Mouse (Mus musculus): ENCODE data around the gene Ncapg. TPM values are rescaled to one million over a fixed set of nuclear protein-coding genes. Genes with fewer than 3 reads are reported as not detected.
A peak's percentile ranks its signal among the peaks of the same experiment; 100 is the strongest.

The Ncapg gene
- total RNA-seq, 1 experiment from 2014 or later = 1.5 TPM

GRCm38 (mm10) chr5:45686223-45686622 is 16.5 kb downstream of the Ncapg start:
- no peak for ATAC-seq (ENCODE audit: extremely low read depth, insufficient number of reproducible peaks, low FRiP score, poor library complexity, severe bottlenecking)

GRCm38 (mm10) chr5:45689152-45689551 is 19.4 kb downstream of the Ncapg start:
- no peak for ATAC-seq (ENCODE audit: extremely low read depth, insufficient number of reproducible peaks, low FRiP score, poor library complexity, severe bottlenecking)

GRCm38 (mm10) chr5:45690802-45691201 is 21.1 kb downstream of the Ncapg start:
- ATAC-seq (ENCODE audit: extremely low read depth, insufficient number of reproducible peaks, low FRiP score, poor library complexity, severe bottlenecking) = no peak

GRCm38 (mm10) chr5:45691678-45692077 is 22.0 kb downstream of the Ncapg start:
- no peak for ATAC-seq (ENCODE audit: extremely low read depth, insufficient number of reproducible peaks, low FRiP score, poor library complexity, severe bottlenecking)

- ATAC-seq (ENCODE audit: extremely low read depth, insufficient number of reproducible peaks, low FRiP score, poor library complexity, severe bottlenecking) = no peak
Observed at GRCm38 (mm10) chr5:45706811-45707210, 37.1 kb downstream of the Ncapg start.

GRCm38 (mm10) chr5:45709653-45710052 is 39.9 kb downstream of the Ncapg start:
- ATAC-seq (ENCODE audit: extremely low read depth, insufficient number of reproducible peaks, low FRiP score, poor library complexity, severe bottlenecking) = no peak

GRCm38 (mm10) chr5:45718848-45719488 is 49.2 kb downstream of the Ncapg start:
- peak; percentile 70; the same call in 1 of the 2 replicates for ATAC-seq (ENCODE audit: extremely low read depth, insufficient number of reproducible peaks, low FRiP score, poor library complexity, severe bottlenecking)

- ATAC-seq (ENCODE audit: extremely low read depth, insufficient number of reproducible peaks, low FRiP score, poor library complexity, severe bottlenecking) = no peak
Observed at GRCm38 (mm10) chr5:45733751-45734150, 64.0 kb downstream of the Ncapg start.

- ATAC-seq (ENCODE audit: extremely low read depth, insufficient number of reproducible peaks, low FRiP score, poor library complexity, severe bottlenecking) = no peak
Observed at GRCm38 (mm10) chr5:45737911-45738310, 68.2 kb downstream of the Ncapg start.

Other genes starting within 250 kb of the Ncapg start
- 6.2 and 10.9 TPM in 2 replicates for gene Qdpr, start 219.7 kb upstream of the Ncapg start, total RNA-seq (2017)
- gene Clrn2, start 216.2 kb upstream of the Ncapg start, total RNA-seq (2017) = not detected in 2 replicates
- 6.1 and 6.8 TPM in 2 replicates for gene Lap3, start 176.5 kb upstream of the Ncapg start, total RNA-seq (2017)
- 36.0 and 43.6 TPM in 2 replicates for gene Med28, start 149.7 kb upstream of the Ncapg start, total RNA-seq (2017)
- not detected in 2 replicates for gene Fam184b, start 30.3 kb upstream of the Ncapg start, total RNA-seq (2017)
- gene Lcorl, start 187.7 kb downstream of the Ncapg start, total RNA-seq (2017) = 30.6 and 32.7 TPM in 2 replicates

All from neutrophil, adult 5-6 weeks (primary cell).